Mouse (Mus musculus) thymus, postnatal 0 days (tissue): ENCODE measurements around the gene Nt5c2. TPM values are rescaled to one million over a fixed set of nuclear protein-coding genes. Genes with fewer than 3 reads are reported as not detected.
A peak's percentile ranks its signal among the peaks of the same experiment; 100 is the strongest.
"Not testable (repeated sequence)": the region's sequence is repeated elsewhere in the genome, so short reads cannot be mapped to it uniquely, and the experiment has no call there.

ENCODE experiments used
- DNase-seq: peaks from one replicate; pipeline ENCODE4 v3.0.0-alpha.2; 2015; ENCODE audit warnings: low spot score
- polyA plus RNA-seq: library from polyadenylated mRNA; unstranded; fragments of >200 nt; fragmentation: Nextera tagmentation; extraction: Ambion mirVana; gene quantifications from 2 replicates; pipeline ENCODE4 v1.2.1, GENCODE M21; 2015

Gene Nt5c2
- polyA plus RNA-seq, 1 experiment from 2014 or later = 120 TPM

- peak; percentile 60 for DNase-seq
Measured at GRCm38 (mm10) chr19:46988231-46989087, 26.5 kb downstream of the Nt5c2 start.

DNA sequence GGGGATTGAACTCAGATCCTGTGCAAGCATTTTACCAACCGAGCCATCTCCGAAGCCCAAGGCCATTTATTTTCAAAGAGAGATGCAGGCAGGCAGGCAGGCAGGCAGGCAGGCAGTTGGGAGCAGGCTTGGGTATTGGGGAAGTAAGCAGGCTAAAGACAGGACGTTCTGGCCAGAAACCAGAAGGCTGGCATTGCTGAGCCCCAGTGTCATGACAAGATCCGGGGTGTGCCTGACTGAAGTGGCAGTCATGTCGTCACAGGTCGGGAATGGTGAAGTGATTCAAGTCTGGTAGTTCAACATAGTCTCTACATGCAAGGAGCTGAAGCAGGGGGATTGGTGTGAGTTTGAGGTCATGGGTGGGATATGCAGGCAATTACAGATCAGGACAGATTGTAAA, 27.3 kb downstream of the Nt5c2 start:
- DNase-seq = no peak

GRCm38 (mm10) chr19:46984726-46985622, 30.0 kb downstream of the Nt5c2 start:
- no peak for DNase-seq

- DNase-seq = no peak
Measured at GRCm38 (mm10) chr19:46983966-46984380, 31.0 kb downstream of the Nt5c2 start.

GRCm38 (mm10) chr19:46983352-46983965, 31.5 kb downstream of the Nt5c2 start:
- no peak for DNase-seq

- no peak for DNase-seq
Measured at GRCm38 (mm10) chr19:46981462-46981861, 33.5 kb downstream of the Nt5c2 start.

DNA sequence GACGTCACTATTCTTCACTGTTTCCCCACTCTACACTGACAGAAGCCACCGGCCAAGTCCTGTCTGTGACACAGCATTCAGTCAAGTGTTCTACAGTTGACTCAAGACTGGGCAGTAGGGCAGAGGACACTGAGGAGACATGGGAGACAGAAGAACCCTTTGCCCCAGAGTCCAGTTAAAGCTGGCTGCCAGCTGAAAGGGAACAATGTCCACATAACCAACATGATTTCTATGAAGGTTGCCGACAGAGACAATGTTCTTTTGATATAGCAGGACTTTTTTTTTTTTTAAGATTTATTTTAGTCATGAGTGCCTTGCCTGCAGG, 35.2 kb downstream of the Nt5c2 start:
- no peak for DNase-seq

- DNase-seq = no peak
Measured at GRCm38 (mm10) chr19:46978920-46979780, 35.8 kb downstream of the Nt5c2 start.

DNA sequence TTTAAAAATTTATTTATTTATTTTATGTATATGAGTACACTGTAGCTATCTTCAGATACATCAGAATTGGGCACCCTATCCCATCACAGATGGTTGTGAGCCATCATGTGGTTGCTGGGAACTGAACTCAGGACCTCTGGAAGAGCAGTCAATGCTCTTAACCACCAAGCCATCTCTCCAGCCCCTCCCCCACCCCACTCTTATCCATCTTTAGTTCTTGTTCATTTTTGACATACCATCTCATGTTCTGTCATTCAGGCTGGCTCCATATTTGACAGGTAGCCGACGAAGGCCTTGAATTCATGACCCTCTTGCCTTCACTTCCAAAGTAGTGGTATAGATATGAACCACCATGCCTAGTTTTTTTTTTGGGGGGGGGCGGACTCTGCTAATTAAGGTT, 36.9 kb downstream of the Nt5c2 start:
- DNase-seq = not testable (repeated sequence)

DNA sequence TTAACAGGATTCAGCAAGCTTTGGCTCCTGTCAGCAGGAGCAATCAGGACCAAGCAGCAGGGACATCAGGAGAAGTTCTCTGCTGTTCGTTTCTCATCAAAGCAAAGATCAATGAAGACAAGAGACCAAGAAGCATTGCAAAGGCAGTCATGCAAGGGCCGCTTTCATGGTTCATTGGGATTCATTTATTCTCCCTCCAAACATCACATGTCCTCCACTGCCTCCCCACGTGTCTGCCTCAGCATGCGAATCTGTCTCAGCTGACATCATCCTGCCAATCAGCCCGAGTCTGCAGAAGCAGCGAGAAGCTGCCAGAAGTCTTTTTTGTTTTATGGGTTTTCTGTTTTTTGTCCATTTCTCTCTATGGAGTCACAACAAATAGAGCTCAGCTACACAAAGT, 37.5 kb downstream of the Nt5c2 start:
- DNase-seq = no peak

- no peak for DNase-seq
Measured at GRCm38 (mm10) chr19:46976743-46977142, 38.2 kb downstream of the Nt5c2 start.

DNA sequence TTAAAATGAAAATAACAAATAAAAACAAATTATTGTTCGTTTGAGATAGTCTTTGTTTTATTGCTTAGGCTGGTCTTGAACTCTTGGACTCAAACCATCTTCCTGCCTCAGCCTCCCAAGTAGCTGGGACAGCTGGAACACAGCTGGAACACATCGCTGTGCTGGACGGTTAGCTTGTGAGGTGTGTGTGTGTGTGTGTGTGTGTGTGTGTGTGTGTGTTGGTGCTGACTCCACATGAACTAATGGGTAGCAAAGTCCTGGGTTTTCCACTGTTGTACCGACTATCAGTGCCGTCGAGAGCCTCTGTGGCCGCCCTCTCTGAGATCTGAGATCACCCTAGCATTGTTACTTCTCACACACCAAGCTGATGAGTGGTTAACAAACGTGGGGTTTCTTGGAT, 39.0 kb downstream of the Nt5c2 start:
- no peak for DNase-seq

DNA sequence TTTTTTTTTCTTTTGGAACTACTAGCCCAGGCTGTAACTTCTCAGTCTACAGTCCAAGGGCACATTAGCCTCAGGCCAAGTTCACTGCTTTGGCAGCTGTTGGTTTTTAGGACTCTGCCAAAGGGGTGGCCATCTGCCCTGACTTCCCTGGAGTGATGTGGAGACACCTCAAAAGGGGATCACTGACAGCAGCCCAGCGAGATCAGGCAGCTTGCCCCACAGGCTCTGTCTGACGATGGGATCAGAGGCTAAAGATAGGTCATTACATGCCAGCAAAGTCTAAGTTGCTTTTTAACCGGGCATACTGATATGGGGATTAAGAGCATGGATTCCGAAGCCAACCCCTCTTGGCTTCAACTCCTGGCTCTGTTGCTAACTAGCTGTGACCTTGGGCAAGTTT, 39.4 kb downstream of the Nt5c2 start:
- DNase-seq = no peak

DNA sequence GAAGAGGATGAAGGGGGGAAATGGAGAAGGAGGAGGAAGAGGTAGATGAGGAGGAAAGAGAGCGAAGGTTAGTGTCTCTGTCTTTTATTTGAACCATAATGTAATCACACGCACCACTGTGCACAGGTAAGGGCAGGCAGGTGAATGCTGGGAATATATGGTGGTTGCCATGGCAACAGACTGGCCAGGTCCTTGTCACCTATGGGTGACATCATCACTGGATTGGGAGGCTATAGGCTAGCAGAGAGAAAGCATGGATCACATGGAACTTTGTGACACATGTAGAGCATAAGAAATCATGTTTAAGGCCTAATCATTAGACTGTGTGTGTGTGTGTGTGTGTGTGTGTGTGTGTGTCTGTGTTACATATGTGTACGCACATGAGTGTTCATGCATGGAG, 42.8 kb downstream of the Nt5c2 start:
- no peak for DNase-seq

GRCm38 (mm10) chr19:46971712-46972111, 43.2 kb downstream of the Nt5c2 start:
- no peak for DNase-seq

DNA sequence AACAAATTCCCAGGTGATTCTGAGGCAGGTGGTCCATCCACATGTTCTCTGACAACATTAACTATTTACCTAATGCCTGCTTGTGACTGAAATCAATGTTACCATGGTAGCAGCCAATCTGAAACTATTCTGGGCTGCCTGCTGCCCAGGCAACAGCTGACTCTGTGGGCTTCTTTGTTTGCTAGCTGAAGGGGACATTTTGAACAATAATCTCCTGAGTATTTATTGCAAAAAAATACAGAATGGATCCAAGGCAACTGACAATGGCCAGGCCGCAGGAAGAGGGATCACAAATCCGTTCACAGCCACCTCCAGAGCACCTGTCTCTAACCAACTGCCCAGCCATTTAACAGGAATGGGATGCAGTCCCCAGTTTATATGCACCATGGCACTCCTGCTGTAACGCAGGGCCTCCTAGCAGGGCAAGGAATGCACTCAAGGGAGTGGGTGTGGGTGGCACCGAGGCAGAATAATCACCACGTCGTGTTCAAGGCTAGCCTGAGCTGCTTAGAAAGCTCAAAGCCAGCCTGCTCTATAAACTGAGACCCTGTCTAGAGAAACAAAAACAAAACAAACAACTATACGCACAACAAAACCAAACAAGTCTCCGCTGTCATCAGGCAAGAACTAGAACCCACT, 43.8 kb downstream of the Nt5c2 start:
- DNase-seq = no peak

DNA sequence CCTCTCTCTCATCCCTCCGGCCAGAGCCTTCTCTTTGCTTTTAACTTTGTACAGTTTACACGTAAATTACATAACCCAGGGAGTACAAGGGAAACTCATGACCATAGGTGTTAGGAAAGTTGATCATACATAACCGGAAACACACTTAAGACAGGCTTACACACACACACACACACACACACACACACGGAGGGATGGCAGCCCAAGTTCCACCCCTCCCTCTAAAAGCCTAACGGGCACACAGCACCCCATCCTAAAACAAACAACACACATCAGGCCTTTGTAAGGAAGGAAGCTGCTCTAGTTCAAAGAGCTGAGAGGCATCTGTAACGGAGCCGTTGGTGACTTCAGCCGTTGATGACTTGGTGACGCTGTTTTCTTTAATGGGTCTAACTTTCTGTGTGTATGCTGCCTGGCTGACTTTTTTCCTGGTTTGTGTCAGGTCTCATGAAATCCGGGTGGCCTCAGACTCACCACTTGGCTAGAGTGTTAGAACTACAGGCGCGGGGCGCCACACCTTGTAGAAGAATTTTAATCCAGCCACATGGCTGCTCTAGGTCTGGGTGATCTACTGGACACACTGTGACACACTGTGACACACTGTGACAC, 44.7 kb downstream of the Nt5c2 start:
- peak; percentile 70 for DNase-seq

DNA sequence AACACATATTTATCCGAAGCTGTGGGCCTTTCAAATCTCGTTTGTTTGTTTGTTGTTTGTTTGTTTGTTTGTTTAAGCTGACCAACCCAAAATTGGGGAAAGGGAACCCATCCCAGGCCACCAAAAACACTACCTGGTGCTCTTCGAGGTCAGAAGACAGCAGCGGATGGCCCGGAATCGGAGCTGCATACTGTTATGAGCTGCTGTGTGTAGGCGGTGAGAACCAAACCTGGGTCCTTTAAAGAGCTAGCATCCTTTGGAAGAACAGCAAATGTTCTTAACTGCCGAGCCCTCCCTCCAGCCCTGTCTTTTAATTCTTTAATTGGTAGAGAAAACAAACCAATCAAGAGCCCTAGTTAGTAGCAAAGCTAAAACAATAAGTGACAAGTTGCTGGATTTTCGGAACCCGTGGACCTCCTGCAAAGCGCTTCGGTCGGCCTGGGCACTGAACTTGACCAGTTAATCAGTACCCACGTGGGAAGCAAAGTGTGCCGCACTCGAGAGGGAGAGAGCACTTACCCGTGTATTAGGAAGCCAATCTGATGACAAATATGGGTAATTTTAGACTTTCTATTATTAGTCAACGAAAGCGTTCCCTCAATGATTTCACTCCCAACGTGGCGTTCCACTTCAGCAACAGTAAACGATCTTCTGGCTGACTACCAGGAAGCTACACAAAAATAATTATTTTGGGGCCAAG, 45.5 kb downstream of the Nt5c2 start:
- no peak for DNase-seq

DNA sequence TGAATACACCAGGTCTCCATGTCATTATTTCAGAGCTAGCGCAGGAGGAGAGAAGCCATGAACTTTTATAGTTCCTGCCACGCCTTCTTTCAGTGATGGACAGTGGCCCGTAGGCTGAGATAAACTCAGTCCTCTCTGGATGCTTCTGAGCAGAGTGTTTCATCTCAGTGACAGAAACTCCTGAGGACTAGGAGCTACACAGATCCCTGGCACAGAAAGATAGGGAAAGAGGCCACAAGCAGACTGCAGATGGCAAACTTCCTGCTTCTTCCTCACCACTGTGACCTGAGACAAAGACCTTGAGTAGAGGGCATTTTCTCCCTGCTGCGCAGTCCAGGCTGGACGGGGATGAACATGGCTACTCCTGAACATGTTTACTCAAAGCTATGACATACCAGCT, 46.1 kb downstream of the Nt5c2 start:
- DNase-seq = no peak

GRCm38 (mm10) chr19:46967861-46968260, 47.1 kb downstream of the Nt5c2 start:
- DNase-seq = no peak
